Mouse (Mus musculus) common myeloid progenitor, adult 5-6 weeks (primary cell): Measurements from ENCODE around the gene Zfp212. TPM values are rescaled to one million over a fixed set of nuclear protein-coding genes. Genes with fewer than 3 reads are reported as not detected.

ENCODE experiments used
- ATAC-seq: replicated peaks from 2 replicates; pipeline ENCODE4 v1.8.0; 2016; ENCODE audit warnings: low read depth, mild to moderate bottlenecking, moderate TSS enrichment, inconsistent platforms; ENCODE audit not compliant: poor library complexity, severe bottlenecking
- total RNA-seq: library from RNA; stranded (forward); fragments of 200-1000, 187-1606 nt; gene quantifications from 2 replicates; pipeline ENCODE4 v1.2.3, GENCODE M21; 2017

Gene Zfp212
- 9.0 and 10.3 TPM in 2 replicates for total RNA-seq

- peak; percentile 93 for ATAC-seq
Measured at GRCm38 (mm10) chr6:47920447-47921340, at the start of gene Zfp212. Zfp212 (plus strand) TSS chr6:47920476.

- ATAC-seq, result no peak
Measured at GRCm38 (mm10) chr6:47872266-47872665, 48.0 kb upstream of the Zfp212 start.

GRCm38 (mm10) chr6:47877058-47877457 lies 43.2 kb upstream of the Zfp212 start, which contains the start of gene Zfp282:
Zfp282 (plus strand) TSS chr6:47877204.
- no peak for ATAC-seq

GRCm38 (mm10) chr6:47877461-47878132 lies 42.7 kb upstream of the Zfp212 start:
- ATAC-seq, result peak; percentile 92

- ATAC-seq, result no peak
Measured at GRCm38 (mm10) chr6:47878133-47878514, 42.2 kb upstream of the Zfp212 start.

- ATAC-seq, result no peak
Measured at GRCm38 (mm10) chr6:47878593-47878992, 41.7 kb upstream of the Zfp212 start.

GRCm38 (mm10) chr6:47879049-47879716 lies 41.1 kb upstream of the Zfp212 start:
- ATAC-seq, result no peak

- ATAC-seq, result no peak
Measured at GRCm38 (mm10) chr6:47880166-47880565, 40.1 kb upstream of the Zfp212 start.

GRCm38 (mm10) chr6:47888812-47889383 lies 31.4 kb upstream of the Zfp212 start:
- ATAC-seq, result peak; percentile 58

GRCm38 (mm10) chr6:47899416-47899815 lies 20.9 kb upstream of the Zfp212 start:
- ATAC-seq, result no peak

GRCm38 (mm10) chr6:47903587-47903986 lies 16.7 kb upstream of the Zfp212 start:
- ATAC-seq, result no peak

- no peak for ATAC-seq
Measured at GRCm38 (mm10) chr6:47904361-47904760, 15.9 kb upstream of the Zfp212 start.

GRCm38 (mm10) chr6:47904917-47905695 lies 15.2 kb upstream of the Zfp212 start:
- ATAC-seq, result no peak

GRCm38 (mm10) chr6:47906326-47906725 lies 13.9 kb upstream of the Zfp212 start:
- ATAC-seq, result no peak

- no peak for ATAC-seq
Measured at GRCm38 (mm10) chr6:47909007-47909406, 11.3 kb upstream of the Zfp212 start.

GRCm38 (mm10) chr6:47911650-47912049 lies 8.6 kb upstream of the Zfp212 start:
- ATAC-seq, result peak; percentile 29; the same call in 1 of the 2 replicates

GRCm38 (mm10) chr6:47912991-47913390 lies 7.3 kb upstream of the Zfp212 start:
- no peak for ATAC-seq

- ATAC-seq, result no peak
Measured at GRCm38 (mm10) chr6:47917051-47917450, 3.2 kb upstream of the Zfp212 start.

GRCm38 (mm10) chr6:47918768-47919274 lies 1.5 kb upstream of the Zfp212 start:
- ATAC-seq, result no peak
